Mouse (Mus musculus): ENCODE results near the gene Rara. TPM values are rescaled to one million over a fixed set of nuclear protein-coding genes. Genes with fewer than 3 reads are reported as not detected.

The Rara gene
- polyA plus RNA-seq, 1 experiment from 2014 or later, result 16.4 TPM

GRCm38 (mm10) chr11:98968716-98969495 lies 41.3 kb downstream of the Rara start:
- Histone ChIP-seq H3K36me3 (replicated peaks) (peaks cover 23% of the 10 kb centered on the region), H3K9ac (peak overlapping the region; percentile 41), H3K4me3 (replicated peaks) (peak overlapping the region; percentile 24), H3K4me1 (peaks cover 79% of the 10 kb centered on the region), H3K9me3 (no peaks in the 10 kb centered on the region), H3K27ac (peak overlapping the region; percentile 95), H3K4me2 (peak overlapping the region; percentile 48), H3K27me3 (peaks cover 2% of the 10 kb centered on the region; the same call in 1 of the 2 replicates)
- peak; percentile 57 for ATAC-seq (ENCODE audit: low FRiP score)
- WGBS, result 3% methylated on average over 20 of the region's 20 CpGs

DNA sequence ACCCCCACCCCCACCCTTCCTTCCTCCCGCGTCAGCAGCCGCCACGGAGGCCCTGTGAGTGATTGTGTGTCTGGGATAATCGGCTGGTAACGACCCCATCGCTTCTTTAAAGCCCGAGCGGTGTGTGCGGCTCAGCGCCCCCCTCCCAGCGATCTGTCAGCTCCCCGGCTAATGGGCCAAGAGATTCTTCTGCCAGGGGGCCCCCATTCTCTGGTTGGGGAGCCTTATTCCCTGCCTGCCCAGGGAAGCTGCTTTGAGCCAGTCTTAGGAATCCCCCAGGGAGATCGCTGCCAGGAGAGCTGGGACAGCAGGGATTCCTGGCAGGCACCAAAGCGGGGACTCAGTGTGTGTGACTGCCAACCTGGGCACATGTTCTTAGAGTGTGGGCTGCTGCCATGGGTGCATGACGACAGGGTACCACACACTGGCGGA lies 41.9 kb downstream of the Rara start:
- peak overlapping the region; percentile 95 for H3K27ac ChIP-seq
- H3K36me3 ChIP-seq (replicated peaks), result peaks cover 23% of the 10 kb centered on the region
- no peaks in the 10 kb centered on the region for H3K9me3 ChIP-seq
- H3K4me3 ChIP-seq (replicated peaks), result peak overlapping the region; percentile 24
- H3K4me2 ChIP-seq, result peak overlapping the region; percentile 48
- H3K4me1 ChIP-seq, result peaks cover 73% of the 10 kb centered on the region
- 9% methylated on average over 17 of the region's 17 CpGs for WGBS
- no peaks in the 10 kb centered on the region for H3K27me3 ChIP-seq
- ATAC-seq (ENCODE audit: low FRiP score), result peak; percentile 47
- H3K9ac ChIP-seq, result peak overlapping the region; percentile 41

DNA sequence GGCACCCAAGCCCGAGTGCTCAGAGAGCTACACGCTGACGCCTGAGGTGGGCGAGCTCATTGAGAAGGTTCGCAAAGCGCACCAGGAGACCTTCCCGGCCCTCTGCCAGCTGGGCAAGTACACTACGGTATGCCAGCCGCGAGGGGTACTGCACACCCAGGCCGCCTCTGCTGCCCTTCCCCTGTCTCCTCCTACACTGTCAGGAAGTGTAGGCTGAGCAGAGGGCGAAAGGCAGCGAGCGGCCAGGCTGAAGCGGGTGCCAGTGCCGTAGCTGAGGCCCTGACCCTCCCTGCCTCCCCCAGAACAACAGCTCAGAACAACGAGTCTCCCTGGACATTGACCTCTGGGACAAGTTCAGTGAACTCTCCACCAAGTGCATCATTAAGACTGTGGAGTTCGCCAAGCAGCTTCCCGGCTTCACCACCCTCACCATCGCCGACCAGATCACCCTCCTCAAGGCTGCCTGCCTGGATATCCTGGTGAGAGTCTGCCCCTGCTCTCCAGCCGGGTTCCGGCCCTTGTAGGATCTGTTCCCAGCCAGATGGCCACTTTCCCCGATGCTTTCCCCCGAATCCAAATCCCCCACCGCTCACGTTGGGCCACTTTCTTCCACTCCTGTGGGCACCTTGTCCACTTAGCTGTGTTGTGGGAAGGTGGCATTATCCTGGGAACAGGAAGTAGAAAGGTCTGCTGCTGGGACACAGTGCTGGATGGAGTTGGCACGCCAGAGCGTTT lies 42.7 kb downstream of the Rara start:
- H3K36me3 ChIP-seq (replicated peaks), result peaks cover 23% of the 10 kb centered on the region
- H3K4me3 ChIP-seq (replicated peaks), result no peak overlapping the region
- H3K4me1 ChIP-seq, result peaks cover 64% of the 10 kb centered on the region
- H3K9ac ChIP-seq, result peak overlapping the region; percentile 41; the same call in 1 of the 2 replicates
- H3K4me2 ChIP-seq, result peak overlapping the region; percentile 48
- no peak for ATAC-seq (ENCODE audit: low FRiP score)
- no peaks in the 10 kb centered on the region for H3K9me3 ChIP-seq
- peak overlapping the region; percentile 95 for H3K27ac ChIP-seq
- H3K27me3 ChIP-seq, result no peaks in the 10 kb centered on the region
- WGBS, result 61% methylated on average over 29 of the region's 29 CpGs

GRCm38 (mm10) chr11:98971316-98972031 lies 43.9 kb downstream of the Rara start:
- Histone ChIP-seq H3K36me3 (replicated peaks) (peaks cover 23% of the 10 kb centered on the region), H3K9ac (0 out of 2 replicates have a peak overlapping the region, but pooled peaks have one; percentile 7), H3K4me3 (replicated peaks) (no peak overlapping the region), H3K9me3 (no peaks in the 10 kb centered on the region), H3K27me3 (no peaks in the 10 kb centered on the region), H3K27ac (peak overlapping the region; percentile 95), H3K4me1 (peaks cover 53% of the 10 kb centered on the region), H3K4me2 (no peak overlapping the region)
- 76% methylated on average over 23 of the region's 23 CpGs for WGBS
- no peak for ATAC-seq (ENCODE audit: low FRiP score)

DNA sequence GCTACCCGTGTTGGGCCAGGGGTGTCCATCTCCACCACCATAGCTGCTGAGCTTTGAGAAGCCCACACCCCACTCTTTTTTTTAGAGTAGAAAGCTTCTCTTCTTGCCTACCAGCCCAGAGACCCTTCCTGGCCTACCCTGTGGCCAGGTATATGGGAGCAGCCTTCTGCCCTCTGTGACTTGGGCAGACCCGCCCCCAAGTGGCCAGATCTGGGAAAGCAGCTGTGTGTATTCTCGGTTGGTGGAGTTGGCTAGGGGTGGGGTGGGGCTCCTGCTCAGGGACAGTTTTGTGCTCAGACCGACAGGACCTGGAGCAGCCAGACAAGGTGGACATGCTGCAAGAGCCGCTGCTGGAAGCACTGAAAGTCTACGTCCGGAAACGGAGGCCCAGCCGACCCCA lies 44.6 kb downstream of the Rara start:
- ATAC-seq (ENCODE audit: low FRiP score), result peak; percentile 6; the same call in 1 of the 2 replicates
- H3K4me2 ChIP-seq, result no peak overlapping the region
- no peaks in the 10 kb centered on the region for H3K9me3 ChIP-seq
- H3K4me3 ChIP-seq (replicated peaks), result no peak overlapping the region
- 51% methylated on average over 9 of the region's 9 CpGs for WGBS
- peaks cover 46% of the 10 kb centered on the region for H3K4me1 ChIP-seq
- no peak overlapping the region for H3K9ac ChIP-seq
- no peak overlapping the region for H3K27ac ChIP-seq
- H3K27me3 ChIP-seq, result no peaks in the 10 kb centered on the region
- H3K36me3 ChIP-seq (replicated peaks), result peaks cover 23% of the 10 kb centered on the region

DNA sequence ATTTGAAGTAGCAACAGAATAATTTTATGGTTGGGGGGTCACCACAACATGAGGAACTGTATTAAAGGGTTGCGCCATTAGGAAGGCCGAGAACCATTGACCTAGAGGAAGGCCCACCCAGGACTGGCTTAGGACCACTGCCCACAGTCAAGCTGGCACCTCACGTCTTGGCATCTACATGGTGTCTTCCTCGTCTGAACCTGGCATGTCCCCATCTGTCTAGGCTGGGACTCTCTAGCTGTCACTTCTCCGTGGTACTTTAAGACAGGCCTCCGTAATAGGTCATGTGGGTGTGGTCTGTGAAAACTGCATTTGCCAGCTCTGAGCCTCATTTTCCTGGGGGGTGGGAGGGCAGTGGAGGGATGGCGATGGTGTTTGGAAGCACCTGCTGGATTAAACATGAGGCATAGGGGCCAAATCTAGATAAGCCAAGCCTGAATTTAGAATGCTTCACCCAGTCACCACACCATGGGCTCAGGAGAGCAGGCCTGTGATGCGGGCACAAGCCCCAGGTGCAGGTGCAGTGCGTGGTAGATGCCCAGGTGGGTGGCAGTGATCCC lies 45.3 kb downstream of the Rara start:
- Histone ChIP-seq H3K4me3 (replicated peaks) (no peak overlapping the region), H3K4me1 (peaks cover 39% of the 10 kb centered on the region), H3K9ac (no peak overlapping the region), H3K27ac (no peak overlapping the region), H3K9me3 (no peaks in the 10 kb centered on the region), H3K27me3 (no peaks in the 10 kb centered on the region), H3K36me3 (replicated peaks) (peaks cover 23% of the 10 kb centered on the region), H3K4me2 (no peak overlapping the region)
- no peak for ATAC-seq (ENCODE audit: low FRiP score)
- WGBS, result 88% methylated on average over 9 of the region's 9 CpGs

- no peak for ATAC-seq (ENCODE audit: low FRiP score)
- H3K27me3 ChIP-seq, result no peaks in the 10 kb centered on the region
- H3K9ac ChIP-seq, result no peak overlapping the region
- H3K9me3 ChIP-seq, result no peaks in the 10 kb centered on the region
- H3K4me3 ChIP-seq (replicated peaks), result no peak overlapping the region
- no peak overlapping the region for H3K4me2 ChIP-seq
- no peak overlapping the region for H3K27ac ChIP-seq
- H3K4me1 ChIP-seq, result peaks cover 32% of the 10 kb centered on the region
- 90% methylated on average over 14 of the region's 14 CpGs for WGBS
- H3K36me3 ChIP-seq (replicated peaks), result peaks cover 23% of the 10 kb centered on the region
These were observed 46.0 kb downstream of the Rara start for GRCm38 (mm10) chr11:98973584-98973983.

- Histone ChIP-seq H3K4me3 (replicated peaks) (no peak overlapping the region), H3K4me2 (no peak overlapping the region), H3K27ac (no peak overlapping the region), H3K27me3 (no peaks in the 10 kb centered on the region), H3K36me3 (replicated peaks) (peaks cover 23% of the 10 kb centered on the region), H3K9ac (no peak overlapping the region), H3K9me3 (no peaks in the 10 kb centered on the region), H3K4me1 (peaks cover 26% of the 10 kb centered on the region)
- 74% methylated on average over 6 of the region's 6 CpGs for WGBS
- no peak for ATAC-seq (ENCODE audit: low FRiP score)
These were observed 46.6 kb downstream of the Rara start for GRCm38 (mm10) chr11:98974213-98974612.

DNA sequence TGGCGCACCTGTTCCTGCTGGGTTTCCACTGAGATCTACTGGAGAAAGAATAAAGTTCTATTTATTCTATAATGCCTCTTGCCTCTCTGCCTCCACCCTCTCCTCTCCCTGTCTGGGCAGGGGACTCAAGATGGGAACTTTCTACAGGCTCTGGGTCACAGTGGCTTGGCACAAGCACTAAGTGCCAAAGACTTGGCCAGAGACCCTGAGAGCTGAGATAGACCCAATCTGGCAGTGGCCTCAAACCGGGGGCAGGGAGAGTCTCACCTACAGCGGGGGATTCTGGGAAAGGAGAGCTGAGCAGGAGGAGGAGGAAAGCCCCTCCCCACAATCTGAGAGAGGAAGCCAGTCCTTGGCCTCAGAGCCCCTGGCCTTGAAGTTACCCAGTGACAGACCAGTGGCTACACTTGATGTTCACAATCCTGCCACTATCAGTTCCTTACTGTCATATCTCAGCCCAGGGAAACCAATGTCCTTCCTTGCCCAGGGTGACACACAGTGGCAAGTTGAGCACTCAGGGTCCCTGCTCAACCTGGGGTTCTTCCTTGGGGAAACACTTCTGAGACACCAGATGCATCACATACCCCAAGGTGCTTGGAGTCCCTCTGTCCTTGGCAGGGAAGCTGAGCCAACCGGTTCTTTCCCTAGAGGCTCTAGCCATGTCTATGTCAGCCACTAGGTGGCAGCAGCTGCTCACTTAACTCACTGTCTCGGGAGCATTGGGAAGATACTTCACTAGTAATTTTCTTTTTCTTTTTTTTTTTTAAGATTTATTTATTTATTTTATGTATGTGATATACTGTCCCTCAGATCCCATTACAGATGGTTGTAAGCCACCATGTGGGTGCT lies 47.5 kb downstream of the Rara start:
- 0 out of 2 replicates have a peak, but pooled peaks have one; percentile 9 for ATAC-seq (ENCODE audit: low FRiP score)
- 49% methylated on average over 5 of the region's 5 CpGs for WGBS

DNA sequence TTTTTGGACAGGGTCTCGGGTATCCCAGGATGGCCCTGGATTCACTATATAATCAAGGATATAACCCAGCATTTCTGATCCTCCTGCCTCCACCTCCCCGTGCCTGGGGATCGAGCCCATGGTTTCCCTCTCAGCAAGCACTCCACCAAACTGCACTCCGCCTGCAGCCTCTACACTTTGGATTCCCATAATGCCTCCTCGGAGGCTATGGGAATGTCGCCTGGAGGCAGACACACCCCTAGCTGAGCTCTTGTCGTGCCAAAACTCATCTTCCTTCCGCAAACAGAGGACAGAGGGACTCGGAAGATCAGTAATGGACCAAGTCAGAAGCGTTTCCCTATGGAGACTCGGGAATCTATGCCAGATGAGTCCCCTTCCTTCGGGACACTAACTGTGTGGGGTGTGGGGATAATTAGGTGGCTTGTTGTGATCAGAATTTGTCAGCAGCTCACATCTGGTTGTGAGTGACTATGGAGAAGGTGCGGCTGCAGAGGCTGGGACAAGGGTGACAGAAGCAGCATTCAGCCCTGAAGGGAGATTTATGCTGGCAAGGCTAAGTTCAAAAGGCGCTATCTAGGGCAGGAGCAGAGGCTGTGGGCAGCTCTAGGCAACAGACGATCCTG lies 51.0 kb downstream of the Rara start:
- Histone ChIP-seq H3K27ac (no peak overlapping the region), H3K4me2 (no peak overlapping the region), H3K4me3 (replicated peaks) (no peak overlapping the region), H3K36me3 (replicated peaks) (peaks cover 2% of the 10 kb centered on the region; the same call in 1 of the 2 replicates), H3K9ac (no peak overlapping the region), H3K9me3 (no peaks in the 10 kb centered on the region), H3K27me3 (peaks cover 34% of the 10 kb centered on the region), H3K4me1 (peaks cover 22% of the 10 kb centered on the region)
- ATAC-seq (ENCODE audit: low FRiP score), result no peak
- 71% methylated on average over 15 of the region's 15 CpGs for WGBS

More for the DNA sequence above, 47.5 kb downstream of the Rara start:
- Histone ChIP-seq H3K9ac (no peak overlapping the region), H3K27ac (no peak overlapping the region), H3K4me1 (peaks cover 17% of the 10 kb centered on the region), H3K4me2 (no peak overlapping the region), H3K9me3 (no peaks in the 10 kb centered on the region), H3K36me3 (replicated peaks) (peaks cover 23% of the 10 kb centered on the region), H3K27me3 (peaks cover under 1% of the 10 kb centered on the region; the same call in 1 of the 2 replicates), H3K4me3 (replicated peaks) (no peak overlapping the region)

DNA sequence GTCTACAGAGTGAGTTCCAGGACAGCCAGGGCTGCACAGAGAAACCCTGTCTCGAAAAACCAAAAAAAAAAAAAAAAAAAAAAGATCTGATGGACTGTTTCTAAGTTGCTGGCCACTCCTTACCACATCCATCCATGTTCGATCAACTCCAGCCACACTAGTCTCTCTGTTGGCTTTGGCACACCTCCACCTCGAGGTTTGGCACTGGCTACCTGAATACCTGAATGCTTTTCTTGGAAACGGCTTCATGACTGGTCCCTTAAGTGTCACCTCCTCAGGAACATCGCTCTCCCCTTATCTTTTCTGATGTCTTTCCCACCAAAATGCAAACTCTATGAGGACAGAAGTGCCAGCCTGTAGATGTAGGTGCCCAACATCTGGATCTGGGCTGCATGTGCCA lies 51.7 kb downstream of the Rara start:
- H3K4me1 ChIP-seq, result peaks cover 22% of the 10 kb centered on the region
- 85% methylated on average over 4 of the region's 5 CpGs for WGBS
- H3K27me3 ChIP-seq, result peaks cover 41% of the 10 kb centered on the region
- H3K27ac ChIP-seq, result no peak overlapping the region
- H3K9me3 ChIP-seq, result no peaks in the 10 kb centered on the region
- no peak overlapping the region for H3K4me2 ChIP-seq
- H3K9ac ChIP-seq, result no peak overlapping the region
- no peaks in the 10 kb centered on the region for H3K36me3 ChIP-seq (replicated peaks)
- H3K4me3 ChIP-seq (replicated peaks), result no peak overlapping the region
- ATAC-seq (ENCODE audit: low FRiP score), result no peak

All from forebrain, embryonic 12.5 days (tissue).